Mouse (Mus musculus) macrophage (primary cell): ENCODE data around the gene Mmp15. TPM values are rescaled to one million over a fixed set of nuclear protein-coding genes. Genes with fewer than 3 reads are reported as not detected.

Experiments used
- H3K27ac ChIP-seq: fragments of 350-480 bp; formaldehyde crosslinking; 2 replicates; pipeline ENCODE4 v1.9.0; 2021
- H3K36me3 ChIP-seq: fragments of 350-480 bp; formaldehyde crosslinking; 2 replicates; pipeline ENCODE4 v1.9.0; 2021; ENCODE audit errors: inconsistent target
- H3K4me3 ChIP-seq: fragments of 350-480 bp; formaldehyde crosslinking; 2 replicates; pipeline ENCODE4 v1.9.0; 2021; ENCODE audit errors: inconsistent target
- H3K79me2 ChIP-seq: fragments of 350-480 bp; formaldehyde crosslinking; 2 replicates; pipeline ENCODE4 v1.9.0; 2021; ENCODE audit errors: inconsistent target
- whole genome bisulfite sequencing: methylation state at CpG from one replicate; pipeline ENCODE4 v1.1.7; 2026; ENCODE audit warnings: inconsistent platforms; ENCODE audit not compliant: missing documents; 5-methylcytosine and 5-hydroxymethylcytosine counted together
- polyA plus RNA-seq: library from polyadenylated mRNA; stranded (reverse); fragments of 250-400 nt; gene quantifications from 3 replicates; pipeline ENCODE4 v1.2.4, GENCODE M21; 2018; ENCODE audit warnings: inconsistent platforms
- total RNA-seq, 78 experiments: library from RNA; depleted of rRNA; stranded (reverse); fragments of 250-400 nt; gene quantifications; 1 replicate in 9 of 78; 2 replicates in 24 of 78; 3 replicates in 43 of 78; 4 replicates in 2 of 78; pipeline ENCODE4 v1.2.4; 2018; ENCODE audit warnings: inconsistent platforms in 56 of 78

The Mmp15 gene
- under 1 TPM in 1 of 26 experiments, not detected in 25; 0.28 TPM for total RNA-seq (2018; cell fraction: chromatin; rRNA removed)
- total RNA-seq (2018; cell fraction: cytosol; rRNA removed), result under 1 TPM in 22 of 26 experiments, not detected in 4; 0.03 to 0.29 (median 0.15) TPM
- total RNA-seq (2018; cell fraction: nucleus; rRNA removed), result under 1 TPM in 7 of 26 experiments, not detected in 19; 0.14 to 0.49 (median 0.19) TPM
- 0.04 to 0.28 TPM (median 0.07 TPM) in 3 replicates for polyA plus RNA-seq

DNA sequence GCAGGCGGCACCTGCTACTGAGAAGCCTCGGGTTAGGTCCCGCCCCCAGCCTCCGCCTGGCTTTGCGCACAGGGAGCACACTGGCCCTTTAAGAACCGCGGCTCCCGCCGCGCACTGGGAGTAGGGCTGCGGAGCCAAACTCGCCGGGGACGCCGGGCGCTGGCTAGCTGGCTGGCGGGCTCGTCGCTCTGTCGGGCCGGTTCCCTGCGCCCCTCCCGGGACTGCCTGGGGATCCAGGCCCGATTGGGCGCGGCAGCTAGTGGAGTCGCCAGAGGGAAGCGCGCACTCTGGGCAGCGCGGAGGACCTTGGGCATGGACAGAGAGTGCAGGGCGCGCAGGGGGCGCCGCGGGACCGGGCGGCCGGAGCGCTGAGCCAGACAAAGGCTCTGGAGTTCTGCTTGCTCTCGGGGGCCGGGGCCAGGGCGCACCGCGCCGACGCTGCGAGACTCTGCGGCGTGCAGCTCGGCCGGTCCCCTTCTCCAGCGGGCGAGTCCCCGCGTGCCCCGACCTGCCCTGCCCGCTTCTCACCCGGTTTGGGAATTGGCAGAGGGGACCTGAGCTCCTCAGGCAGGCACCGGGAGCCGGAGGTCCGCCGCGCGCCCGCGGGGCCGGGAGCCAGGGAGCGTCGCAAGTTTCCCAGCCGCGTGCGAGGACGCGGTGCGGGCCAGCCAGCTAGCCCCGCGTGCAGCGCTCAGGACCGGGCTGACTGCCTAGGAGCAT lies at the start of gene Mmp15:
Gene Mmp15 (plus strand): TSS at position 118 of the 720 bp plus-strand sequence.
- Histone ChIP-seq H3K79me2 (no peaks in the 10 kb centered on the region), H3K27ac (no peak within 1 kb of the TSS), H3K4me3 (no peak within 1 kb of the TSS), H3K36me3 (peaks cover 7% of the 10 kb centered on the region; the same call in 1 of the 2 replicates)
- WGBS, result under 1% methylated on average over 66 of the region's 80 CpGs

DNA sequence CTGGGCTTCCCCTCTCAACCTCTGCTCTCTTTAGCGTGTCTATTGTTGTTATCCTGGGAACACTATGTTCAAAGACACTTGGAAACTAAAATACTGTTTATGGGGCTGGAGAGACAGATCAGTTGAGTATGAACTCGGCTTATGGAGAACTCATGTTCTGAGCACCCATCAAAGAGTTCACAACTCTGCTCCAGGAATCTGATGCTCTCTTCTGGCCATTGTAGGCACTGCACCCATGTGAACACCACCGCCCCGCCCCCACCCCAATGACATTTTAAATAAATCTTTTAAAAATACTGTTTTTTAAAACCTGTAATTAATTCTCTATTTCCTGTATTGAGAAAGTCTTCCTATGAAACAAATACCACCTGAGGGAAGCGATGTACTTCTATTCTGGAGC lies 49.7 kb upstream of the Mmp15 start:
- WGBS, result 17% methylated on average over 3 of the region's 5 CpGs
- no peak overlapping the region for H3K27ac ChIP-seq
- no peak overlapping the region for H3K4me3 ChIP-seq
- no peaks in the 10 kb centered on the region for H3K36me3 ChIP-seq
- H3K79me2 ChIP-seq, result no peaks in the 10 kb centered on the region

DNA sequence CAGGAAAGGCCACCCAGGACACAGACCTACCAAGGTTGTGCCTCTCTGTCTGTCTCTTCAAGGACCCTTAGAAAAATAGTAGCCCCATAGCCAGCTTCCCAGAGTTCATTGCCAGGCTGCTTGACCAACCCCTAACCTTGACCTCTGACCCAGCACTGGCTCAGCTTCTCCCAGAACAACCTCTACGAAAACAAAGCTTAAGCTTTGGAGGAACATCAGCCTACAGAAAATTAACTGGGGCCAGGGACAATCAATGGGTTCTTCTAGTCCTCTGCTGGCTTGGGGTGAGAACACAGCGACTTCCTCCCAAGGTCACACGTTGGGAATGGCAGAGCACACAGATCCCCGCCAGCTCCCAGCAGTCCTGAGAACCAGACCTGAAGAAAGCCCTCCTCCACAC lies 46.5 kb upstream of the Mmp15 start:
- H3K36me3 ChIP-seq, result no peaks in the 10 kb centered on the region
- no peak overlapping the region for H3K27ac ChIP-seq
- WGBS, result 79% methylated on average over 4 of the region's 4 CpGs
- no peaks in the 10 kb centered on the region for H3K79me2 ChIP-seq
- H3K4me3 ChIP-seq, result no peak overlapping the region

DNA sequence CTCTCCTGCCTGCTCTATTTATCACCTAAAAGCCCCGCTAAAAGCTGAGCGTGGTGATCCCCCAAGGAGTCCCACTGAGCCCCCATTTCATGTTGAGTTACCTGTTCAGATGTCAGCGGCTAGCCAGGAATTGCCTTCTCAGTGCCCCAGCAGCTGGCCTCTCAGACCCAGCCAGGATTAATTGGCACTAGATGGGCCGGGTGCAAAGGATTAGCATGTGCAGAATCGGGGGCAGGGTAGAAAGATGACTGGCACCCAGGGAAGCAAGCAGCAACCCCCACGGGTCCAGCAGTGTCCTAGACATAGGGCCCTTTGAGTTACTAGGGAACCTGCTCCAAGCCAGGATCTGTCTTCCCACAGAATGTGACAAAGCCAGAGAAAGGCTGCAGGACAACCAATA lies 45.6 kb upstream of the Mmp15 start, which contains the start of gene Cngb1:
Gene Cngb1 (minus strand): TSS at position 155 of the 400 bp plus-strand sequence.
- Histone ChIP-seq H3K27ac (no peak within 1 kb of the TSS), H3K79me2 (no peaks in the 10 kb centered on the region), H3K4me3 (no peak within 1 kb of the TSS), H3K36me3 (no peaks in the 10 kb centered on the region)
- 86% methylated on average over 6 of the region's 6 CpGs for WGBS

DNA sequence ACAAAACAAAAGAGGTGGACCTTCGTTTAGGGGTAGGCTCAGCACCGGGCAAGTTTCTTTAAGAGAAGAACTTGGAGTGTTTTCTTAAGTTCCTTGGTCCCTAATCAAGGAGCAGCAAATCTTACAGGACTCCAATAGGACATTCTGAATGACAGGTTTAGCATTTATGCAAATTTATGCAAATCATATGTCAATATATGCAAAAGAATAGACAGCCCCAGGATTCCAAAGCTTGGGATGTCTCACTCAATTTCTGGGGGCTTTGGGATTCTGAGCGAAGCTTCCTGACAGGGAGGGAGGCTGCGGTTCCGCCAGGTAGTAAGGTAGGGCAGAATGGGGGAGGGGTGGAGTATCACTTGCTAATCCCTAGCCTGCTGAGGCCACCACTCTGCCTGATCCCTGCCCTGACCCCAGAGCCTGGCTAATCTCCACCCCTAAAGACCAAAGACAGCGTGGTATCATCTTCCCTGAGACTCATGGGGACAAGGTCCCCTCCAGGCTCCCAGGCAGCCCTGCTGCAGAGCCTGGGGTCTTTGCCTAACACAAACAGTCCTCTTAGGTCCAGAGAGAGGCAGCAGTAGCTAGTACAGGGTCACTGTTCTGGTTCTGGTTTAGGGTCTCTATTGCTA lies 41.6 kb upstream of the Mmp15 start, which contains the start of gene Tepp:
Gene Tepp (plus strand): TSS at position 225 of the 629 bp plus-strand sequence.
- H3K79me2 ChIP-seq, result no peaks in the 10 kb centered on the region
- no peak within 1 kb of the TSS for H3K4me3 ChIP-seq
- 95% methylated on average over 6 of the region's 6 CpGs for WGBS
- H3K36me3 ChIP-seq, result no peaks in the 10 kb centered on the region
- no peak within 1 kb of the TSS for H3K27ac ChIP-seq

DNA sequence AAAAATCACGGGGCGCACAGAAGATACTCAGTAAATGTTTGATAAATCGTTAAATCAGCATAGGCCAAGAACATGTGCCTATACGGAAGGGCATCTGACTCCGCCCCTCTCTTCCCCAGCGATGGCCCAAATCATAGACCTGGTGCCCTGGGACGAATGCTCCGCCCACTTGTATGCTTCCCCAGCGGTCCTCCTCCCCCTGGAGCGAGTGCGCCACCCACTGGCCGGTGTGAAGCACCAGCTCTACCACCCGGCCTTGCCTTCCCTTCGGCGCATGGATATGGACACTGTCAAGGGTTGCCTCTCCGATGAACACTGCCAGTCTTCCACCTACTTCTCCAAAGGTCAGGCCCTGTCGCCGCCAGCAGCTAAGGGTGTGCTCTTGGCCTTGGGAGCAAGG lies 39.2 kb upstream of the Mmp15 start:
- Histone ChIP-seq H3K36me3 (no peaks in the 10 kb centered on the region), H3K4me3 (no peak overlapping the region), H3K79me2 (no peaks in the 10 kb centered on the region), H3K27ac (no peak overlapping the region)
- 78% methylated on average over 18 of the region's 18 CpGs for WGBS

DNA sequence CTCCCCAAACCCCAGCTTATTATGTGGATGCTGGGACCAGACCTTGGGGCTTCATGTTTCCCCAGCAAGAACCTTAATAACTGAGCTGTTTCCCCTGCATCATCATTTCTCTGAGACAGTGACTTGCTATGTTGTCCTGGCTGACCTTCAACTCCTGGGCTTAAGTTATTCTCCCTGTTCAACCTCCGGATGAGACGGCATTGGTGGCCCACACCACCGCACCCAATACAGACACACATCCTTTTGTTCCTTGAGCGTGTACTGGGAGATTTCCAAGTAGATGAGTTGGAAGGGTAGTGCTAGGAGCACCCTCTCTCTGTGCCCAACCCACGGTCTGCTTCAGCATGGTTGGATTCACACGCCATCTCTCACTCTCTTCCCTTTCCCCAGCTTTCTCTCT lies 38.2 kb upstream of the Mmp15 start:
- Histone ChIP-seq H3K27ac (no peak overlapping the region), H3K36me3 (no peaks in the 10 kb centered on the region), H3K79me2 (no peaks in the 10 kb centered on the region), H3K4me3 (no peak overlapping the region)
- 93% methylated on average over 6 of the region's 6 CpGs for WGBS

DNA sequence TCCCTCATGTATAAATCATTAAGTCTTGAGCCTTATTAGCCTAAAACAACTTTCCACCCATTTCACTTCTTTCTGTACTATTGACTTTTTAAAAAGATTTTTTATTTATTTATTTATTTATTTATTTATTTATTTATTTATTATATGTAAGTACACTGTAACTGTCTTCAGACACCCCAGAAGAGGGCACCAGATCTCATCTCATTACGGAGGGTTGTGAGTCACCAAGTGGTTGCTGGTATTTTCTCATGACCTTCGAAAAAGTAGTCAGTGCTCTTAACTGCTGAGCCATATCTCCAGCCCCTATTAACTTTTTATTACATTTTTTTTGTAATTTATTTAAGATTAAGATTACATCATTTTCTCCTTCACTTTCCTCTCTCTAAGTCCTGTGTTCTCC lies 37.4 kb upstream of the Mmp15 start:
- H3K27ac ChIP-seq, result no peak overlapping the region
- no peak overlapping the region for H3K4me3 ChIP-seq
- 28% methylated on average over 2 of the region's 2 CpGs for WGBS
- no peaks in the 10 kb centered on the region for H3K36me3 ChIP-seq
- no peaks in the 10 kb centered on the region for H3K79me2 ChIP-seq

DNA sequence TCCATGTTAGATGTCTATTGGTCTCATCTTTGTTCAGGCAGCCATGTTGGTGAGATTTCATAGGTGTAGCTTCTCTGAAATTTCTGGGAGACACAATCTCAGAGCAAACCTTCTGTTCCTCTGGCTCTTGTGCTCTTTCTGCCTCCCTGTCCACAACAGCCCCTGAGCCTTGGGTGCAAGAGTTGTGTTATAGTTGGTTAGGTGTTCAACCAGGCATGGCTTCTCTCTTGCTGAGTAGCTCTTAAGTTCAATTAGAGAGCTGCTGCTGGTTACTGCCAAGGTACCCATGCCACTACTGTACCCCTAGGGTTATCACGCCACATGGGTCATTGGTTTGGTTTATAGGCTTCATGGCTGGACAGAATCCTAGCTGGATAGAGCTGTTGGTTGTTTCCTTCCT lies 36.7 kb upstream of the Mmp15 start:
- Histone ChIP-seq H3K4me3 (no peak overlapping the region), H3K36me3 (no peaks in the 10 kb centered on the region), H3K27ac (no peak overlapping the region), H3K79me2 (no peaks in the 10 kb centered on the region)
- WGBS, result 91% methylated on average over 1 of the region's 1 CpGs

DNA sequence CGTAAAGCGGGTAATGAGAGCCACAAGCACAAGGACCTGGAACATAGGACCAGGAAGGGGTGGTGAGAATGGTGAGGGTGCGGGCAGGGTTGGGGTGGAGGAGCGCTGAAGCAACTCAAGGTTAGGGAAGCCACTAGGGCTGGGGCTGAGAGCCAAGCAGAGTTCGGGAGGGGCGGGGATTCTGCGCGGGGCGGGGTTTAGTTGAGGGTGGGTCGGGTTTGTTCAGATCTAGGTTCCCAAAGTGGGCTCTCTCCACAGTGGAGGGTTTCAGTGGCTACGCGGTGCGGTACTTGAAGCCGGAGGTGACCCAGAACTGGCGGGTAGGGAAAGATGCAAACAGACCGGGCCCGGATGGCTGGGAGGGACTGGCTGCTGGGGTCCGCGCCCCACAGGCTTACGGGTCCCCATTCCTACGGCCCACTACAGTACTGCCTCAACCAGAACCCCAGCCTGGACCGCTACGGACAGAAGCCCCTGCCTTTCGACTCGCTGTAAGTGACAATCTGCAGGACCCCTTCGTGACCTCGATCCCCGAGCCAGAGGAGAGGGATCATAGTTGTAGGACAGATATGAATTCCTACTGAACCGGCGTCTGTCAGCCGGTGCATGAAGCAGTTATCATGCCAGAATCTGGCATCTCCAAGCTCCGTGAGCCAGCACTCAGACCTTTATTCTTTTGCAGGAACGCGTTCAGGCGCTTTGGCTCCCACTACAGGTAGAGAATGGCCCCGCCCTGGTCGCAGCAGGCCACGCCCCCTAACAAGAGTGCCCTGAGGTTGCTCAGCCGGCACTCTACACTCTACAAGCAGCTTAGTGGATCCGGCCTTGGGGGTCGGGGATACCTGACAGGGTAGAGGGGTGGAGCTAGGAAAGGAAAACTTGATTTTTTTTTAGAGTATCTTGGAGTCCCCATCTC lies 31.6 kb upstream of the Mmp15 start:
- WGBS, result 5% methylated on average over 41 of the region's 41 CpGs
- Histone ChIP-seq H3K36me3 (peaks cover 8% of the 10 kb centered on the region; the same call in 1 of the 2 replicates), H3K27ac (no peak overlapping the region), H3K4me3 (peak overlapping the region; percentile 21), H3K79me2 (no peaks in the 10 kb centered on the region)

DNA sequence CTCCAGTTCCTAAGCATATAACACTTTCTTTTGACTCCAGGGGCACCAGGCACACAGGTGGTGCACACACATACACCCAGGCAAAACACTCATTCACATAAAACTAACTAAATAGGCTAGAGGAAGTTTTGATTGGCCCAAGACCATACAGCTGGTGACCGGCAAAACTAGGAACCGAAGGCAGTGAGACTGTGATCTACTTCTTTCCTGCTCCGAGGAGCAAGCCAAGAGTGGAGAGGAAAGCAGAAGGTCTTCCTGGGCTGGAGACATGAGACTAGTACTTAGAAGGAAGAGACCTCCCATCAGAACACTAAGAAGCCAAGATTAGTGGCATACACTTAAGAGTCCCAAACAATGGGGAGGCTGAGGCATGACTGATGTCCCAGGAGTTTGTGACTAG lies 28.9 kb upstream of the Mmp15 start:
- WGBS, result 65% methylated on average over 3 of the region's 3 CpGs
- H3K4me3 ChIP-seq, result no peak overlapping the region
- peaks cover 29% of the 10 kb centered on the region; the same call in 1 of the 2 replicates for H3K36me3 ChIP-seq
- no peak overlapping the region for H3K27ac ChIP-seq
- peaks cover 10% of the 10 kb centered on the region; the same call in 1 of the 2 replicates for H3K79me2 ChIP-seq

DNA sequence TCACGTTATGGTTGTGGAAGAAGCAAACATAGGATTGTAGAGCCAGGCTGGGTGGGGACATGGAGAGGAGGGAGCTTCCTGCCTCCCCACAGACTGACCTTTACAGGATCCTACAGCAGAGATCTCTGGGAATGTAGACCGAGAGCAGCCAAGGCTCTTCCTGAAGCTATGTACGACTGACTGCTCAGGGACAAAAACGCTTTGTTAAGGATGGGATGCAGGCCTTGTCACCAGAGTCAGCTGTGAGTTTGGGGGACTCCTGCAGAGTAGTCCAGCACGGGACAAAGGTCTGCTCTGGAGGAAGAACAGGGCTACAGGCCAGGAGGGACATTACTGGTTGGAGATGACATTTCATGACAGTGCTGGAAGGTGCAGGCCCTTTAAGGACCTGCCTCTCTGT lies 27.4 kb upstream of the Mmp15 start:
- peaks cover 34% of the 10 kb centered on the region; the same call in 1 of the 2 replicates for H3K36me3 ChIP-seq
- 85% methylated on average over 5 of the region's 5 CpGs for WGBS
- no peak overlapping the region for H3K4me3 ChIP-seq
- H3K79me2 ChIP-seq, result peaks cover 24% of the 10 kb centered on the region
- no peak overlapping the region for H3K27ac ChIP-seq

DNA sequence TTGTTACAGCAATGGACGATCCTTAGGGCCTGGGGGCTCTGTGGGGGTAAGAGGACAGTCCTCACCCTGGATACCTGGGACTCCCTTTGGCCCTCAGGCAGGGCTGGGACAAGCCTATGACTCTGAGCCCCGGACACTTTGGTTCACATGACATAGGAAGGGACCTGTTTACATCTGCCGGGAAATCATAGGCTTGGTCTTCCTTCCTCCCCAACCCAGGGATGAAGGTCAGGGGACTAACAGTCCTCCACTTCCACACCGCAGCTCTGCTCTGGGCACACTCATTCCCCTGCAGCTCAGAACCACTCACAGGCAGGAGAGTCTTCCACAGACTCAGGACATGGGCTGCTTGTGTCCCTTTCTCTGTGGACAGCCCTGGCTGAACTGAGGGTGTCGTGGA lies 25.2 kb upstream of the Mmp15 start:
- Histone ChIP-seq H3K27ac (no peak overlapping the region), H3K79me2 (peaks cover 42% of the 10 kb centered on the region), H3K4me3 (no peak overlapping the region), H3K36me3 (peaks cover 34% of the 10 kb centered on the region; the same call in 1 of the 2 replicates)
- 85% methylated on average over 5 of the region's 5 CpGs for WGBS

DNA sequence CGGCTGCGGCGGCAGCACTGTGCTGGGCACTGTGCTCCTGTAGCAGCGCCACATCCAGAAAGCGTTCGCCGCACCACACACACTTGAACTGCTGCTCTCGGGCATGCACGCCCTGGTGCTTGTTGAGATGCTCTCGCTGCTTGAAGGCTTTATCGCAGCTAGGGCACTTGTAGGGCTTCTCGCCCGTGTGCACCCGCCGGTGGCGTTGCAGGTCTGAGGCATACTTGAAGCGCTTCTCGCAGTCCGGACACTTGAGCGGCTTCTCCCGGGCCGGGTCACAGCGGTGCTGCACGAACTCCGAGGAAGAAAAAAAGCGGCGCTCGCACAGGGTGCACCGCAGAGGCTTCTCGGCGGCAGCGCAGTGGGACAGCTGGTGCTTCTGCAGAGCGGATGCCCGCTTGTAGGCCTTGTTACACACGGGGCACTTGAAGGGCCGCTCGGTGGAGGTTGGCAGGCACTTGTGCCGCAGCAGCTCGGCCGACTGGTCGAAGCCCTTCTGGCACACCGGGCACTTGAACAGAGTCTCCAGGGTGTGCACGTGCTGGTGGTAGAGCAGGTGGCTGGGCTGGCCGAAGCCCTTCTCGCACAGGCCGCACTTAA lies 24.1 kb upstream of the Mmp15 start:
- Histone ChIP-seq H3K4me3 (no peak overlapping the region), H3K27ac (no peak overlapping the region), H3K36me3 (peaks cover 34% of the 10 kb centered on the region; the same call in 1 of the 2 replicates), H3K79me2 (peaks cover 49% of the 10 kb centered on the region)
- WGBS, result 95% methylated on average over 44 of the region's 46 CpGs
